ENCODE assay signal across 8 mouse cellular contexts in genomic region chr3:19904446-19905275, GRCm38 (mm10). TPM values are rescaled to one million over a fixed set of nuclear protein-coding genes. Genes with fewer than 3 reads are reported as not detected.
DNase-seq lines count a peak whose midpoint lies in the region; ATAC-seq and TF ChIP-seq lines count a peak whose summit lies in the region.

No protein-coding gene starts in this region.

- H3K36me3 ChIP-seq in forebrain, embryonic 15.5 days, result 0 out of 2 replicates have a peak, but pooled peaks cover 9% of the 10 kb centered on the region
- H3K36me3 ChIP-seq in hindbrain, embryonic 16.5 days (ENCODE audit: control insufficient read depth, insufficient read depth, low read length), result 0 out of 2 replicates have a peak, but pooled peaks cover 2% of the 10 kb centered on the region
- peaks cover 15% of the 10 kb centered on the region for H3K36me3 ChIP-seq in midbrain, embryonic 10.5 days

- H3K4me3 ChIP-seq in forebrain, embryonic 15.5 days, result no peak overlapping the region
- H3K4me3 ChIP-seq in hindbrain, embryonic 16.5 days (ENCODE audit: low read length), result no peak overlapping the region
- no peak overlapping the region for H3K4me3 ChIP-seq in left cerebral cortex, adult 2 months
- H3K4me3 ChIP-seq in midbrain, embryonic 10.5 days, result no peak overlapping the region

- H3K9me3 ChIP-seq in forebrain, embryonic 15.5 days, result no peaks in the 10 kb centered on the region
- no peaks in the 10 kb centered on the region; the same call in 1 of the 2 replicates for H3K9me3 ChIP-seq in hindbrain, embryonic 16.5 days (ENCODE audit: control insufficient read depth, low read length)
- 0 out of 2 replicates have a peak, but pooled peaks cover 6% of the 10 kb centered on the region for H3K9me3 ChIP-seq in midbrain, embryonic 10.5 days (replicated peaks)

- peak; percentile 90 for ATAC-seq in forebrain, embryonic 15.5 days (replicated peaks)
- ATAC-seq in hindbrain, embryonic 16.5 days, result peak; percentile 86

- no peaks in the 10 kb centered on the region for H3K4me1 ChIP-seq in forebrain, embryonic 15.5 days
- H3K4me1 ChIP-seq in hindbrain, embryonic 16.5 days (ENCODE audit: control insufficient read depth, insufficient read depth, low read depth, low read length), result no peaks in the 10 kb centered on the region
- H3K4me1 ChIP-seq in midbrain, embryonic 10.5 days, result no peaks in the 10 kb centered on the region

- no peak overlapping the region for H3K9ac ChIP-seq in forebrain, embryonic 15.5 days (replicated peaks)
- H3K9ac ChIP-seq in hindbrain, embryonic 16.5 days (ENCODE audit: low read depth, low read length), result no peak overlapping the region

- H3K27me3 ChIP-seq in forebrain, embryonic 15.5 days, result no peaks in the 10 kb centered on the region
- no peaks in the 10 kb centered on the region for H3K27me3 ChIP-seq in hindbrain, embryonic 16.5 days (replicated peaks; ENCODE audit: control insufficient read depth, insufficient read depth, low read length)
- no peaks in the 10 kb centered on the region for H3K27me3 ChIP-seq in midbrain, embryonic 10.5 days (ENCODE audit: low read depth, poor library complexity, severe bottlenecking)

- H3K27ac ChIP-seq in forebrain, embryonic 15.5 days (replicated peaks), result no peak overlapping the region
- no peak overlapping the region for H3K27ac ChIP-seq in hindbrain, embryonic 16.5 days (ENCODE audit: low read depth, low read length)
- H3K27ac ChIP-seq in left cerebral cortex, adult 2 months, result no peak overlapping the region
- H3K27ac ChIP-seq in midbrain, embryonic 10.5 days (replicated peaks), result no peak overlapping the region

- peak; percentile 50 for DNase-seq in gastrocnemius, adult 18-20 months (ENCODE audit: low spot score)
- DNase-seq in gastrocnemius, adult 8-10 months (ENCODE audit: low spot score in 2 of 2), result no peak
- DNase-seq in c-Kit-positive CD71-positive TER-119-positive erythroid progenitor cells, embryonic 14.5 days (ENCODE audit: low spot score), result peak; percentile 13
- peak; percentile 23 to 36 for DNase-seq in left cerebral cortex, adult 2 months (ENCODE audit: extremely low spot score in 1 of 2, low spot score in 2 of 2)
- peak; percentile 55 for DNase-seq in midbrain, embryonic 10.5 days (ENCODE audit: low spot score)
- peak; percentile 34 for DNase-seq in right cerebral cortex, postnatal 4 days

- peak; percentile 69 for TF ChIP-seq CTCF in left cerebral cortex, adult 2 months (IDR thresholded peaks at IDR 0.05)

- intact Hi-C loops in left cerebral cortex, adult 2 months (cut with DNase I), result loop anchor here (1.0 to 5.0 kb wide), 4 partner anchors 102 to 603 kb away; no protein-coding TSS in a partner anchor

- WGBS in forebrain, embryonic 15.5 days, result 22% methylated on average over 5 of the region's 5 CpGs
- WGBS in hindbrain, embryonic 16.5 days, result 25% methylated on average over 5 of the region's 5 CpGs
- 27% methylated on average over 5 of the region's 5 CpGs for WGBS in midbrain, embryonic 10.5 days

- H3K4me2 ChIP-seq in forebrain, embryonic 15.5 days (replicated peaks), result no peak overlapping the region
- no peak overlapping the region for H3K4me2 ChIP-seq in hindbrain, embryonic 16.5 days (ENCODE audit: low read length)

RNA-seq across cellular contexts. Expression of gene Cp, which starts 52.2 kb away (rescaled TPM):
- 1 to 10 TPM; 6.3 to 6.5 TPM for total RNA-seq in gastrocnemius, adult 18-20 months (2021)
- total RNA-seq in gastrocnemius, adult 8-10 months (2022), result 1 to 10 TPM; 2.8 to 5.4 (median 4.3) TPM
- 2.8 and 4.7 TPM in 2 replicates for polyA plus RNA-seq in forebrain, embryonic 15.5 days (2015; fragmentation: Nextera tagmentation; extraction: Ambion mirVana)
- 12.5 and 13.6 TPM in 2 replicates for polyA plus RNA-seq in hindbrain, embryonic 16.5 days (2015; fragmentation: Nextera tagmentation; extraction: Ambion mirVana)
- 10 to 100 TPM; 12.0 to 17.8 TPM for total RNA-seq in left cerebral cortex, adult 2 months (2021)
- 6.4 and 7.2 TPM in 2 replicates for polyA plus RNA-seq in midbrain, embryonic 10.5 days (2016; fragmentation: Nextera tagmentation; extraction: Ambion mirVana)

Comparison
In these comparisons a context has a peak if more than half of its experiments do, and no peak if none do; other contexts are left out.
1. DNase-seq: peak in gastrocnemius, adult 18-20 months (single experiment), c-Kit-positive CD71-positive TER-119-positive erythroid progenitor cells, embryonic 14.5 days (single experiment), left cerebral cortex, adult 2 months (2 of 2), midbrain, embryonic 10.5 days (single experiment) and right cerebral cortex, postnatal 4 days (single experiment); none in gastrocnemius, adult 8-10 months (0 of 2).